Mouse (Mus musculus) spleen, adult 12 weeks (tissue): ENCODE measurements around the gene Gucy1b2.

Experiments
- DNase-seq: peaks from one replicate; pipeline ENCODE4 v3.0.0; 2022; ENCODE audit warnings: low spot score

The Gucy1b2 gene

DNA sequence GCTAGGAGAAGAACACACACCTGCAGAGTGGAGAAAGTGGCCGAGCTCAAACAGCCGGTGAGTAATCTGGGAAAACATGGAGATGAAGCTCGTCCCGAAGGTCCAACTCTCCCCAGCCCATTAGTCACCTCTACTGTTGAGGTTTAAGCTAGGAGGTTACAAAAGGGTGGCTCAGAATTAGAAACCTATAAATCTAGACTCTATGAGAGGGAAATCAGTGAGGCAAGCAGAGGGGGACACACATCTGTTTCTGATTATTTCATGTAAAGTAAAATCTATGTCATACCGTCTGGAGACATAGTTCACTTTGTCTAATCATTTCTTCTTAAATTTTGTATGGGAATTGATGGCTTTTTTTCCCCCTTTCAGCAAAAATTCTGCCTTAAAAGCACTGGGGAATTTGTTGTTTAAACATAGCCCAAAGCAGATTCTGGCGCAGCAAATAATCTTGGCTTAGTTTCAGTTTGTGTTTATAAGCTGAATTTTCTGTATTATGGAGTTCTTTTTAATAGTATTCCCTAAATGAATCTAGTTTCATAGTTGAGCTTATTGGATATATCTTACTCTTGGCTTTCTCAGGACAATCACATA lies 12.2 kb downstream of the Gucy1b2 start:
- no peak for DNase-seq

DNA sequence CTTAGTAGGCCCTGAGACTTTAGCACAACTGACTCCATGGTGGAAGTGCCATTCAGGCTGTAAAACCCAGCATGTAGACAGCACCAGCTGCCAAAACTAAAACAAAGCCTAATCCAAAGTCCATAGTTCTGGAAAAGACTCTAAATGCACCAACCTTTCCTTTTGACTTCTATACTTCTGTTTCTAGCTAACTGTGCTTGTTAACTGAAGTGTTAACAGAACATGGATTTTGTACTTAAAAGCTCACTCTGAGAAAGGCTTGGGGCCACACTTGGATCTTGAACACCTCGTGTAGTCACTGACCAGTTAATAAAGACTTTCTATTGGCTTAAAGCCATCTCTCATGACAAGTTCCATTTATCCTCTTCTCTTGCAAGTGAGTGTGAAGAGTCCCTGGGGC lies 13.1 kb downstream of the Gucy1b2 start:
- no peak for DNase-seq

DNA sequence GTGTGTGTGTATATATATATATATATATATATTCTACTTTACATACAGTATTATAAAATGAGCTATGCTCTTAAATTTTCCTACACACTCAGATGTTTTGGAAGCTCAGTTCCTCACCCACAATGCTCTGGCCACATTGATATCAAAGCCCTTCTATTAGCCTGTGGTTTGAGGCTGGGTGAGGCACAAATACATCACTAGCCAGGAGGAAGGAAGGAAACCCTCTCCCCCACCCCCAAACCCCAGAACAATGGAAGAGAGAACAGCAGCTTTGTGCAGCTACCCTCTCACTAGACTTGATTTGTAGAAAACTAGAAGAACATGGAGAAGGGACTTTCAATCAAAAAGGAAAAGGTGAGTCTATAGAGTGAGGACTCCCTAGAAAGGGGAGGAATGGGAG lies 16.1 kb downstream of the Gucy1b2 start:
- no peak for DNase-seq

DNA sequence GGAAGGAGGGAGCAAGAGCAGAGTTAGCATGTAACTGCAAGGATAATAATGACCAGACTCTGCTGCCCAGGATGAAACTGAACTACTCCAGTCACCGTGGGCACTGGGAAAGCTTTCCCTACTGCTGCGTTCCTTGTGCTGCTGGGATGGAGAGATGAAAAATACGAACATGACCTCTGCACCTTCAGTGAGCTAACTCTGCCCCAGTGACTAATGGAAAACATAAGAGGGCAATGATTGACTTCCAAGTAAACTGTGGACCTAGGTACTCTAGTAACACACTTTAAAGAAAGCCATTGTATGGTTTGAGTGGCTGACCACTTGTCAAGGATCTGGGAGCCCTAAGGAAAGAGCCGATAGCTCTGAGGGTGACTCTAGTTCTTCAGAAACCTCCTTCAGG lies 17.9 kb downstream of the Gucy1b2 start:
- DNase-seq = no peak

DNA sequence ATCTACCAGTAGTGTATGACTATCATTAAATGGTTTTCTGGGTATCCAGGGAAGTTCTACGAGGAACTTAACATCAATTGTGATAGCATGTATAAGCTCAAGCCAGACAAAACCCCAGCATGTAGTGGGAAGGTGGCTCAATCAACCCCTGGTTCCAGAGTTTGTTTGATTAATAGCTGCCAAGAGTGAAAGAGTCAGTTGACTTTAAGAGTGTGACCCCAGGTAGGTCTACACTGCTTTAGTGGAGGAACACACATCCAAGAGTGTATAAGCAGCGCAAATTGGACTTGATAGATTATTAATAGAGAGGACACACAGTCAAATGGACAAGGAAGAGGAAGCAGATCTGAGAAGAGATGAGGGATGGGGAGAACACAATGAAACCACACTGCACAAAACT lies 18.3 kb downstream of the Gucy1b2 start:
- no peak for DNase-seq

DNA sequence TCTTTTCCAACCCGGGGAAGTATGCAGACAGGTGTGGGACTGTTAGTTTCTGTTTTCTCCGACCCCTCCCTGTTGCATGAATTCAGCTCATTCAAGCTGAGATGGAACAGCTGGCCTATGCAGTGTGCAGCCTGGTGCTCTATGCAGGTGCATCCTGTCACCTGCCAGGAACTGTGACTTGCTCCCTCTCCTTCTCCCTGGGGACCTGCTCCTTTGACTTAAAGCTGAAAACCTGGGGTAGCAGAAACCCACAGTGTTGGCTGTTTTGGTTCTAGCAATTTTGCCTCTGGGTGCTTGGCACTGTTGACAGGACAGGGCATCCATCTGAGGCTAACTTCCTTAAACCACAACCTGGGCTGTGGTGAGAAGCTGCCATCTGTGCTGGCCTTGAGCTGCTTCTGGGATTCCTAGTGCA lies 30.8 kb downstream of the Gucy1b2 start:
- no peak for DNase-seq

DNA sequence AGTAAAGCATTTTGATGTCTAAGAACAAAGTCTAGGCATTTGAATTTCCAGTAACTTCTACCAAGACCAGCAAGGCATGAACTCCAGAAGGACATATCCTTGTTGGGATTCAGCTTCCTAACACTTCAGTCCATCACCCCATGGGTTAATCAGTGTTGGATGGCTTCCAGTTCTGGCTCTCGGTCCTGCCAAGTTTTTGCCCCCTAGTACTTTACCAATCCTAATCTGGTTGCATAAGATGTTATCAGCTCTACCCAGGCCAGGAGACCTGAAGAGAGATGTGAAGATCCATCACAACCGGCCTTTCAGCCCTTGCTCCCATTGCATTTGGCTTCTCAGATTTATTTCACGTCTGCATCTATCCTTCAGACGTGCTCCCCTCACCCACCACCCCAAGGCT lies 33.8 kb downstream of the Gucy1b2 start:
- no peak for DNase-seq

DNA sequence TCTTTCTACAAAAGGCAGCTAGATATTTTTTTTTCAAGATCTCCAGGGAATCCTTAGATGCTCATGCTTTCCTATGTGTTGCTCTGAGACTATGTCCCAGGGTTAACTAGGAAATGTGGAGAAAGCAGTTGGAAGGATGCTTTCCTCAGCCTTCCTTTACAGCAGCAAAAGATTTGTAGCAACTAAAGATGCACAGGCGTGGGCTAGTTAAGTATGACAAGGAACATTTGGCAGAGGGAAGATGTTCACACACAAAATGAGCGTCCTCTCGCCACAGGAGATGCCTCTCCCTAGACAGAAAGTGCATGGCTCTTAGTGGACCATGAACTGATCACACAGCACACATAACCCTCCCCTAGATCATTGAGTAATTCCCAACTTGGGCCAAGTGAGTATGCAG lies 38.6 kb downstream of the Gucy1b2 start:
- DNase-seq = no peak

DNA sequence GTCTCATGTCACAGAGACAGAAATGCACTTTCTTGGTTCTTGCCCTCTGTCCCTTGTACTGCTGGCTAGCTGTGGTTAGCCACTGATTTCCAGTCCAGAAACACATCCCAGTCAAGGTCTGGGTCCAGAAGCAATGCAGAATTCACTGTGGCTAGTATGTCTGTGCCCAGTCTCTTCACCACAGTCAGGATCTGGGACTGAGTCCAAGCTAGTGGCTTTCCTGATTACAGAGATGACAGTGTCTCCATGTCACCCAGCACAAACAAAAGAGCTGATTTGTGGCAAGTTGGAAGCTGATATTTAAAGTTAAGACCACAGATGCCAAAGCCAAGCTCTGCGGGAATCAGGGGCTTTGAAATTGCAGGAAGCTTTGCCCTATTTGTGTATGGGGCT lies 39.4 kb downstream of the Gucy1b2 start:
- no peak for DNase-seq

DNA sequence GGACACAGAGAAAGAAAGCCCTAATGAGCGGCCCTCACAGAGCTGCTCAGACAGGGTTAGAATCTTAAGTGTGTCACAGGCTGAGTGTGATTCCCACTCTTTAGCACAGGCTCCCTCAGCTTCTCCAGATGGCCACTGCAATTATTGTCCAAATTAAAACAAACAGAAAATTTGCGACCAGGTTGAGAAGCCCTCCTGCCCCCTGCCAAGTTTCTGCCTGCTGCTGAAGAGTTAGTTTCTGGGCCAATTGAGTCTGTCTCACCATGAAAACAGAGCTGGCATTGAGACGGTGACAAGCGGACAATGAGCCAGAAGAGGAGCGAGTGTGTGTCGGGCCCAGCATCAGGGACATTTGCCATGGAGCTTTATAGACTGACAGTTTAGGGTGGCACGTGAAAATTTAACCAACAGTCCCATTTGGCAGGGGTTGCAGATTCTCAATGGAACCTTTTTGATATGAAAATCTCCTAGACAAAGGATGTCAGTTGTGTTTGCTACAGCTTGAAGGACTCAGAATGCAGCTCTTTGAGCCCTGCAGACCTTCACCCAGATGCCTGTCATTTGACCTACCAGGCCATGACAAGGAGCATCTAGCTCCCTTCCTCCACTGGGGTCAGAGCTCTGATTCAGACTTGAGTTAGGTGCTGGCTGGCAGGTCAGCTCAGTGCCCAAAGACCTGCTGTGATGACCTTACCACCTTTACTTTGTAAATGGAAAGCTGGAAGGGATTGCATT lies 39.9 kb downstream of the Gucy1b2 start:
- DNase-seq = no peak

DNA sequence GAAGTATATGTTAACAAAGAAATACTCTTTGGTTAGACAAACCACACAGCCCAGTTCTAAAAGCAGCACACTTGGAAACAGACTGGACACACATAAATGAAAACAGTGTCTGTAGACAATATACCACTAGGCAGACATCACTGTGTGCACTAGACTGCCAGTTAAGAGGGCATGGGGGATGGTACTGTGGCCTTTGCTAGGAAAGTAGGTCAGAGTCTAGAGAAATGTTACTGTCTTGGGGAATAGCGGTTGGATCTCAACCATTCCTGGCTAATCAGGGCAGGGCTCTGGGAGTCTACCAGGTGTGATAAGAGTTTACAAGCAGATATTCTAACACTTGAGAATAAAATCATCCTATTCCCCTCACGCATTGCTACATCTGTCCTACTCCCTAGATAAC lies 60.7 kb downstream of the Gucy1b2 start:
- DNase-seq = no peak

DNA sequence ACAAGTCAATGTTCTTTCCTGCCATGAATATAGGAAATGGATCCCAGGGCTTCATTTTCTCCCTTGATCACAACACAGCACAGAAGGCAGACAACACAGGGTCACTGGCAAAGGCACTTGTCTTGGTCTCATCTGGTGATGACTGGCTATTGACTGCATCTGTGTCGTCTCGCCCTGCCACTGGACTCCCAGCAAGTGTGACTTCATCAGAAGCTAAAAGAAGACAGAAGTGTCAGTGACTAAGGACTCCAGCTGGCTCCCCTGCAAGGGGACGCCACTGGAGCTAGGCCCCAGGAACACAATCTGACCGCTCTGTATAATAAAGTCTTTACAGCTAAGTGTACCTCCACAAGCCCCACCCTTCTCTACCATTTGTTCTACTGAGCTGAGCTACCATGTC lies 63.3 kb downstream of the Gucy1b2 start:
- no peak for DNase-seq

DNA sequence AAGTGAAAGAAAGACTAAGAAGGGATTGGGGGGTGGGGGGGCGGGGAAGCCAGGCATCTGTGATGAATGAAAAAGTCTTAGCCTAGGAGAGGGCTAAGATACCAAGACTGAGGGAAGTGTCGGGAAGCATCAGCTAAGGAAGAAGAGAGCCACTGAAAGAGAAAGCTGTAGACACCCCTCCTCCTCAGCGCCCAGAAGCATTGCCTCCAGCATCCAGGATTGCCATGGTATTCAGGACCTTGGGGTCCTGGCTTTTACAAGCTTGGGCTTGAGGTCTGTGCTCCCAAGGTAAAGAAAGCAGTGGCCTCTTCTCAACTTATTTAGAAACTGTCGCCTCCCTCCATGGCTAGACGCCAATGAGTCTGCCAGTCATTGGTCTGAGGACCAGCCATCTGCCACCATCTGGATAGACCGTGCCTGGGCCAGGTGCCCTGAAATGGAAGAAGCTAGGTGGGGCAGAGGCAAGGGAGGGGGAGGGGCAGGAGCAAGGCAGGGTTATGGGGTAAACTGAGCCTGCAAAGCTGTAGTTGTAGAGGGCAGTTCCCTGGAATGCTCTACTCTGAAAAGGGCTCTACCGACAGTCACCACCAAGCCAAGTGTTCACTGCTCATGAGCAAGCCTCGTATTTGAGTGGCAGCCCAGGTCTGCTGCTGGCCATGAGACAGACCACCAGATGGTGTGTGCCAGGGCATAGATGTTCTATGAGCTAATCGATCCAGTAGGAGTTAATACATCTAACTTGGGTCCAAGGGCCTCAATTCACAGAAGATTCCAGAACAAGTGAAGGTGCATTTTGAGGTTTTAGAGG lies 66.2 kb downstream of the Gucy1b2 start:
- no peak for DNase-seq

DNA sequence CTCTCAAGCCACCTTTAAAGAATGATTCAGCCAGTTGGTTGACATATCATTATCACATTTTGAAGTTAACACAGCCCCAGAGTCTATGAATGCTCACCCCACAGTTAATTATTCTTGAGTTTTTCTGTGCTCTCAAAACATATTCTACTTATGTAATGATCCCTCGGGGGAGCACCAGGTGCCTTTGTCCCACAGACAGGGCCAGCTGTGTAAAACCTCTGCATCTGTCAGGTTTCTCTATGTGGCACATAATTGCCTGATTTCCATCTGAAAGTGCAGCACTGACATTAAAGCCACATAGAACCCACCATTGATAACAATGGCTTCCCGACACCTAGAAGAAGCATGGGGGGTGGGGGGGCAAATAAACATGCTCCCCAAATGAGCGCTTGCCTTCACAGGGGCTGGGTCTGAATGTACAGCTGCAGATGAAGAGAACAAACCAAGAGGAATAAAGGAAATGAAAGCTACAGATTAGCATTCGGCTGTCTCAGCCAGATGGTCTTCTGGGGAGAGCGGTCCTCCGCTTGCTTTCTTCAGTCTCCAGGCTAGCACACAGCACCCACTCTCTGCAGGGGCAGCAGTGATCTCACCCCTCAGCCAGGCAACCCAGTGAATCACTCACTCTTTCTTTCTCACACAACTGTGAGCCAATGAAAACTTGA lies 66.9 kb downstream of the Gucy1b2 start:
- DNase-seq = no peak

DNA sequence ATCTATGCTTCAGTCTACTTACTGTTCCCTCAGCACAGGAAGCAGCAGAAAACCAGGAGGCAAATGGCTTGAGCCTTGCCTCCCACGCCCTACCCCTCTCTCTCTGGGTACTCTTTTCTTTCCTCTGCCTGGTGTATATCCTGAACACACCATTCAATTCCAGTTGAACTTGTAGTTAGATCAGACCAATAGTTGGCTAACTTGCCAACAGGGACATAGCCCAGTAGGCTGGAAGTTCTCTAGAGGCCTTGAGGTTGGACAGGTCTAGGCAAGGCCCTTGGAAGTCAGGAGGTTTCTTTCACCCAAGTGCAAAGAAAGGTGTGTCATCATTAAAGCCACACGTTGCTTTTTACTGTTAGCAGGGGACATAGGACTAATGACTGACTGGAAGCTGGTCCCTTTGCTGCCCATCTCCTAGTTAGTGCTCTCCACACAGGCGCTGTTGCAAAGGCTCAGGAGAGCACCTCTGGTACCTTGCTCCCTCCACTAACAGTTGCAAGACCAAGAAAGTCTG lies 72.2 kb downstream of the Gucy1b2 start:
- no peak for DNase-seq

DNA sequence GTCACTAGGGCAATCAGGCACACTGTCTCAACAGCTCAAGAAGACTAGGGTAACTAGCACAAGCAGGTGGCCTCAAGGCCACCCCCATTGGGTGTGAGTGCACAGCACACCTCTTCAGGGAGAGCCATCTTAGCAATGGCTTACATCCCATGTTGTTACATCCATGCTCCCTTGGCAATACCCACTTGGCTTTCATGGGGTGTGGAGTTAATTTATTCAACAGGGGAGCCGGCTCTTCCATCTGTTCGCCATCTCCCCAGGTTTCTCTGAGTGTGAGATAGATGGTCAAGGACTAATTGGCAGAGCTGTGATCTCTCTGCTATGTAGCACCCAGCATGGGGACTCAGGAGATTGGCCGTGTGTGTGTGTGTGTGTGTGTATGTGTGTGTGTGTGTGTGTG lies 73.0 kb downstream of the Gucy1b2 start:
- DNase-seq = no peak

DNA sequence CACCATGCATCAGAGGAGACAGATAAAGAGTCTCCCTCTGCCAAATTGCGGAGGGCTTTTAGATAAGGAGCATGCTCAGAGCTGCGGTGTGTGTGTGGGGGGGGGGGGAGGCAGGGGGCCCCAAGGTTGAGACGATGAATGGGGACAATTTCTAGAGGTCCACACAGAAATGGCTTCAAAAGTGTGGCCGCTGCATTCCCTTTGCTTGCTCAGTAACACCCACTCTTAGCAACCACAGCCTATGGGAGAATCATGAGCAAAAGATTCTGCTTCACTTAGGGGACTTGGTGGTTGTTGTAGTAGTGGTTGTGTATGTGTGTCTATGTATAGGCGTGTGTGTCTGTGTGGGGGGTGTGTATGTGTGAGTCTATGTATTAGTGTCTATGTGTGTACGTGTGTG lies 75.5 kb downstream of the Gucy1b2 start:
- DNase-seq = no peak

DNA sequence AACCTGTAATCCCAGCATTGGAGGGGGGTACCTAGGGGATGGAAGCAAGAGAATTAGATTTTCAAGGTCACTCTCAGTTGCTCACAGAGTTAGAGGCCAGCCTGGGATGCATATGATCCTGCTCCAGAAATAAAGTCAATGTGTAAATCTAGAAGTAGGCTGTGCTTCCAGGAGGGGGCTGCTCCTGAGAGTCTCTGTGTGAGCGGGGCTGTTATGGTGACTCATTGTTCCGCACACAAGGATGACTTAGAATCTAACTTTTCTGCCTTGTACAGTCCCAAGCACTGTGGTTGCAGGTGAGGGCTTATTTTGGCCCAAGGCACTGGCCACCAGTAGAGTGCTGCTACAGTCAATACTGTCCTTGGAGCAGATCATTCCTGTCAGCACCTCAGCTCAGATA lies 76.7 kb downstream of the Gucy1b2 start:
- DNase-seq = no peak

DNA sequence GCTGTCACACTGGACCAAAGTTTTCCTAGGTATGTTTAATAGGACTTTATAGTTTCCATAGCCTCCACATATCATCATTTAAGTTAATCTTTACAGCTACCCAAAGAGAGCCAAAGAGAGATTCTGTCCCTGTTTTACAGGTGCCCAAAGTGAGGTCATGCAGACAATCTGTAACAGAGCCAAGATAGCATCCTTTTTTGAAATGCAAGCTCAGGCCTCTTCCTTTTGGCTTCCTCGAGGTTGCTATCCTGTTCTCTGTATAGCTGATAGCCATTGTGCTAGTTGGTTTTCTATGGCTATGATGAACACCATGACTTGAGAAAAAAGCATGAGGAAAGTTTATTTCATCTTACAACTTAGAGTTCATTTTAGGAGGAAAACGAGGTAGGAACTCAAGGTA lies 80.0 kb downstream of the Gucy1b2 start:
- no peak for DNase-seq

DNA sequence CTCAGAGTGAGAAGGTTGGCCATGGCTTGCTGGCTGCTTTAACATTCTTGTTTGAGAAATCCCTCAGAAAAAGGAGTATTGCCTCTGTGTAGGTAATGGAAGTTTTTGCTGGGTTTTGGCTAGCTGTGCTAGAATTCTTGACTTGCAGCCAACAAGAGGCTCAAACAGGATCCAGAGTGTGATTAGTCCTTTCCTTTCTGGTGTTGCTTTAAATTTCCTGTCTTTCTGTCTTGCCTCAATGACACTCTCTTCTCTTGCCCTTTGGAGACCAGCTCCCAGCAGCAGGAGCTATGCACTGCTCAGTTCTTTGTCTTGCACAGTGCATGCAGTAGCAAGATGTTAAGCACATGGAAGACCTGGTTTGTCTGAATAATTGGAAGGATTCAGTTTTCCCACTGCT lies 80.4 kb downstream of the Gucy1b2 start:
- DNase-seq = no peak

DNA sequence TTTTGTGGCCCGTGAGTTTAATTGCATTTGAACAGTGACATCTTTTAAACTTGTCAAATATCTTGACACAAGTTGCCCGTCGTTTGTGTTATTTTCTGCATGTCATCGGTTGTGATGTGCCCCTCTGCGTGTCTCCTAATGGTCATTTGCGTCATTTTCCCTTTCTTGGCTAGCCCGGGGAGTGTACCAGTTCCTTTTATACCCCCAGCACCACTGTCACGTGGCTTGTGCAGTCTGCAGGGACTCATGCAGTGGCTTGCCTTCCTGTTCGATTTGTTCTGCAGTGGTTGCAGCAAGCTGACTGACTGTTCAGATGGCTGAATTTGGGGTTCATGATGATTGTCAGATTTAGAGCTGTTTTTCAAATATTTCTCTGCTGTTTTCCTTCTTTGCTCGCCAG lies 82.1 kb downstream of the Gucy1b2 start:
- DNase-seq = no peak

DNA sequence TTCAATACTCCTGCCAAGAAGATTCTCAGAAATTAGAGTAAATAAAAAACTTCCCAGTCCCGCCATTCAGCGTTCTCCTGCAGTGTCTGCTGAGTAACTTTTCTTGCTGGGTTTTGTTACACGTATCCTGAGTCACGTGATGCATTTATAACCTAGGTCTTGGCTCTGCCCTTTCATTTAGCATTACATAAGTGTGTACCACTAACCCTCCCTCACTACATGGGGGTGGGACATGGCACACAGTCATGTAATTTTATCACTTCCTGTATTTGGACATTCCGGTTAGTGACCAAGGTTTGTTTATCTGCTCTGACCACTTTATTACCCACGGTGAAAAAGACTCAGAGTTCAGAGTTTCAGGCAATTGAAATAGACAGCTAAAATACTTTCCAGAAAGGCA lies 85.3 kb downstream of the Gucy1b2 start:
- DNase-seq = no peak

DNA sequence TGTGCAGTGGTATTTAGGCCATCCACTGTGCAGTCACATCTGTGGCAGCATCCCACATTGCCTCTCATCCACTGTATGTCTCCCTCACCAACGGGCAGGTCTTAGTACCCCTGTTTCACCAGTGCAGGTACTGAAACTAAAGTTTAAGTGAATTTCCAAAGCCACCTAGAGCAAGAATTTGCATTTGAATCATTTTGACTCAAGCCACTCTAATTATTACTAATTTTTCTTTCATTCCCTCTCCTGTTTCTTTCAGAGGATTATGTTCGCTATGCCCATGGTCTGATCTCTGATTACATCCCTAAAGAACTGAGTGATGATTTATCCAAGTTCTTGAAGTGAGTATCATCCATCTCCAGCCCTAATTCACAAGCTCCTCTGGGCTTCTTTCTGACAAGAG lies 92.3 kb downstream of the Gucy1b2 start:
- DNase-seq = no peak
